Mouse (Mus musculus): Measurements from ENCODE around the gene Fank1. TPM values are rescaled to one million over a fixed set of nuclear protein-coding genes. Genes with fewer than 3 reads are reported as not detected.

Fank1 gene
- polyA plus RNA-seq (2014; fragmentation: Nextera tagmentation; extraction: Ambion mirVana), result 4.2 and 4.5 TPM in 2 replicates

DNA sequence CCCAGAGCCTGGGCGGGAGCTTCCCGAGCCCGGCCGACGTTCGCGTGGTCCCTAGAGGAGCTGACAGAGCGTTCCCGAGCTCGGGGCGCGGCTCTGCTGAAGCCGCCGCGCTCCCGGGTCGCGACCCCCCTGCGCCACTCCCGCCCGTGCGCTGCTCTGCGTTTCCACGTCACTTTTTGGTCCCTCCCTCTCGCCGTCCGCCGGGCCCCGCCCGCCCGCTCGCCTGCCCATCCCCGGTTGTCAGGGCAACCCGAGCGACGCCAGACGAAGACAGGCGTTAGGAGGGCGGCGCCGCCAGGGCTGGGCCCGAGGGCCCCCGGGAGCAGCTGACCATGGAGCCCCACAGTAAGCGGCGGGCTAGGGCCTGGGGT lies at the start of gene Fank1:
Gene Fank1 (plus strand): TSS at position 236 of the 371 bp plus-strand sequence.
- H3K27me3 ChIP-seq (replicated peaks; ENCODE audit: control insufficient read depth, insufficient read depth, low read length), result no peaks in the 10 kb centered on the region
- ATAC-seq (peak; percentile 95), DNase-seq (ENCODE audit: low spot score) (peak; percentile 91)
- 0% methylated on average over 31 of the region's 45 CpGs for WGBS
- no peaks in the 10 kb centered on the region for H3K9me3 ChIP-seq (replicated peaks; ENCODE audit: control insufficient read depth, low read length)
- H3K4me1 ChIP-seq (ENCODE audit: control insufficient read depth, insufficient read depth, low read length), result peaks cover 10% of the 10 kb centered on the region; the same call in 1 of the 2 replicates
- H3K4me3 ChIP-seq (ENCODE audit: low read depth, low read length), result peak within 1 kb of the TSS; percentile 84
- H3K36me3 ChIP-seq (ENCODE audit: control insufficient read depth, insufficient read depth, low read length), result no peaks in the 10 kb centered on the region
- H3K27ac ChIP-seq (ENCODE audit: low read depth, low read length), result no peak within 1 kb of the TSS
- H3K4me2 ChIP-seq (ENCODE audit: low read length), result peak within 1 kb of the TSS; percentile 84
- H3K9ac ChIP-seq (ENCODE audit: low read length), result peak within 1 kb of the TSS; percentile 80

DNA sequence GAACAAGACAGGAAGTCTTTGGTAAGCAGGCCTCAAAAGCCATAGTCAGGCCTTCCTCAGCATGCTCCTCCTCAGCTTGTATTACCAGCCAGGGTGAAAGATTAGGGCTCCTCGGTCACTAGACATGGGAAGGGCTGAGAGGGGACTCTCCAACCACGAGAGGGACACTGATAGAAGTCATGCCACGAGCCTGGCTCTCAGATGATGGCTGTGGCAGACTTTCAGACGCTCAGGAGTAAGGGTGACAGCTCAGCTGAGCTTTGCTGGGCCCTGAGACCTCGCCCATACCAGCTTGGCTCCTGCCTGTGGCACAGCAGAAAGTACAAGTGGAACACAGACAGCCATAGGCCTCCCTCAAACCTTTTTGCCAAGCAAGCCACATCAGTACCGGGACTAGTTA lies 49.6 kb upstream of the Fank1 start:
- no peaks in the 10 kb centered on the region for H3K9me3 ChIP-seq (replicated peaks; ENCODE audit: control insufficient read depth, low read length)
- peaks cover 48% of the 10 kb centered on the region for H3K36me3 ChIP-seq (ENCODE audit: control insufficient read depth, insufficient read depth, low read length)
- H3K4me2 ChIP-seq (ENCODE audit: low read length), result no peak overlapping the region
- ATAC-seq (no peak), DNase-seq (ENCODE audit: low spot score) (no peak)
- H3K27ac ChIP-seq (ENCODE audit: low read depth, low read length), result no peak overlapping the region
- no peak overlapping the region for H3K4me3 ChIP-seq (ENCODE audit: low read depth, low read length)
- H3K4me1 ChIP-seq (ENCODE audit: control insufficient read depth, insufficient read depth, low read length), result 0 out of 2 replicates have a peak, but pooled peaks cover 3% of the 10 kb centered on the region
- no peak overlapping the region for H3K9ac ChIP-seq (ENCODE audit: low read length)
- no peaks in the 10 kb centered on the region for H3K27me3 ChIP-seq (replicated peaks; ENCODE audit: control insufficient read depth, insufficient read depth, low read length)
- WGBS, result 88% methylated on average over 6 of the region's 6 CpGs

- H3K9me3 ChIP-seq (replicated peaks; ENCODE audit: control insufficient read depth, low read length), result no peaks in the 10 kb centered on the region
- no peak overlapping the region for H3K27ac ChIP-seq (ENCODE audit: low read depth, low read length)
- ATAC-seq (no peak), DNase-seq (ENCODE audit: low spot score) (no peak)
- H3K4me3 ChIP-seq (ENCODE audit: low read depth, low read length), result no peak overlapping the region
- no peak overlapping the region; the same call in 1 of the 2 replicates for H3K9ac ChIP-seq (ENCODE audit: low read length)
- no peaks in the 10 kb centered on the region for H3K27me3 ChIP-seq (replicated peaks; ENCODE audit: control insufficient read depth, insufficient read depth, low read length)
- H3K4me2 ChIP-seq (ENCODE audit: low read length), result no peak overlapping the region
- WGBS, result 80% methylated on average over 5 of the region's 5 CpGs
- H3K36me3 ChIP-seq (ENCODE audit: control insufficient read depth, insufficient read depth, low read length), result peaks cover 43% of the 10 kb centered on the region
- H3K4me1 ChIP-seq (ENCODE audit: control insufficient read depth, insufficient read depth, low read length), result 0 out of 2 replicates have a peak, but pooled peaks cover 5% of the 10 kb centered on the region
Observed at GRCm38 (mm10) chr7:133729351-133729750, 47.3 kb upstream of the Fank1 start.

GRCm38 (mm10) chr7:133730324-133731191 lies 46.1 kb upstream of the Fank1 start:
- Histone ChIP-seq H3K4me2 (ENCODE audit: low read length) (no peak overlapping the region), H3K27me3 (replicated peaks; ENCODE audit: control insufficient read depth, insufficient read depth, low read length) (no peaks in the 10 kb centered on the region), H3K4me1 (ENCODE audit: control insufficient read depth, insufficient read depth, low read length) (0 out of 2 replicates have a peak, but pooled peaks cover 2% of the 10 kb centered on the region), H3K36me3 (ENCODE audit: control insufficient read depth, insufficient read depth, low read length) (peaks cover 37% of the 10 kb centered on the region), H3K4me3 (ENCODE audit: low read depth, low read length) (no peak overlapping the region), H3K9ac (ENCODE audit: low read length) (no peak overlapping the region), H3K9me3 (replicated peaks; ENCODE audit: control insufficient read depth, low read length) (no peaks in the 10 kb centered on the region), H3K27ac (ENCODE audit: low read depth, low read length) (no peak overlapping the region)
- no peak for ATAC-seq
- WGBS, result 90% methylated on average over 11 of the region's 11 CpGs
- no peak for DNase-seq (ENCODE audit: low spot score)

- H3K27me3 ChIP-seq (replicated peaks; ENCODE audit: control insufficient read depth, insufficient read depth, low read length), result no peaks in the 10 kb centered on the region
- 50% methylated on average over 4 of the region's 4 CpGs for WGBS
- H3K27ac ChIP-seq (ENCODE audit: low read depth, low read length), result peak overlapping the region; percentile 44; the same call in 1 of the 2 replicates
- H3K4me2 ChIP-seq (ENCODE audit: low read length), result no peak overlapping the region
- H3K36me3 ChIP-seq (ENCODE audit: control insufficient read depth, insufficient read depth, low read length), result peaks cover 40% of the 10 kb centered on the region
- H3K4me1 ChIP-seq (ENCODE audit: control insufficient read depth, insufficient read depth, low read length), result 0 out of 2 replicates have a peak, but pooled peaks cover 2% of the 10 kb centered on the region
- no peak overlapping the region for H3K9ac ChIP-seq (ENCODE audit: low read length)
- no peak overlapping the region for H3K4me3 ChIP-seq (ENCODE audit: low read depth, low read length)
- no peak for ATAC-seq
- H3K9me3 ChIP-seq (replicated peaks; ENCODE audit: control insufficient read depth, low read length), result no peaks in the 10 kb centered on the region
- peak; percentile 44 for DNase-seq (ENCODE audit: low spot score)
Observed at GRCm38 (mm10) chr7:133731971-133732645, 44.6 kb upstream of the Fank1 start.

GRCm38 (mm10) chr7:133740558-133740957 lies 36.1 kb upstream of the Fank1 start:
- Histone ChIP-seq H3K9ac (ENCODE audit: low read length) (no peak overlapping the region), H3K27me3 (replicated peaks; ENCODE audit: control insufficient read depth, insufficient read depth, low read length) (no peaks in the 10 kb centered on the region), H3K36me3 (ENCODE audit: control insufficient read depth, insufficient read depth, low read length) (peaks cover 45% of the 10 kb centered on the region), H3K4me3 (ENCODE audit: low read depth, low read length) (no peak overlapping the region), H3K4me1 (ENCODE audit: control insufficient read depth, insufficient read depth, low read length) (peaks cover 9% of the 10 kb centered on the region; the same call in 1 of the 2 replicates), H3K9me3 (replicated peaks; ENCODE audit: control insufficient read depth, low read length) (no peaks in the 10 kb centered on the region), H3K4me2 (ENCODE audit: low read length) (no peak overlapping the region), H3K27ac (ENCODE audit: low read depth, low read length) (no peak overlapping the region)
- no peak for ATAC-seq
- DNase-seq (ENCODE audit: low spot score), result no peak
- WGBS, result 96% methylated on average over 7 of the region's 7 CpGs

GRCm38 (mm10) chr7:133742530-133743325 lies 33.9 kb upstream of the Fank1 start:
- Histone ChIP-seq H3K4me2 (ENCODE audit: low read length) (no peak overlapping the region), H3K36me3 (ENCODE audit: control insufficient read depth, insufficient read depth, low read length) (peaks cover 45% of the 10 kb centered on the region), H3K4me1 (ENCODE audit: control insufficient read depth, insufficient read depth, low read length) (peaks cover 9% of the 10 kb centered on the region; the same call in 1 of the 2 replicates), H3K27ac (ENCODE audit: low read depth, low read length) (no peak overlapping the region), H3K9me3 (replicated peaks; ENCODE audit: control insufficient read depth, low read length) (no peaks in the 10 kb centered on the region), H3K4me3 (ENCODE audit: low read depth, low read length) (no peak overlapping the region), H3K9ac (ENCODE audit: low read length) (no peak overlapping the region), H3K27me3 (replicated peaks; ENCODE audit: control insufficient read depth, insufficient read depth, low read length) (no peaks in the 10 kb centered on the region)
- 86% methylated on average over 12 of the region's 12 CpGs for WGBS
- DNase-seq (ENCODE audit: low spot score) (no peak), ATAC-seq (no peak)

- H3K27ac ChIP-seq (ENCODE audit: low read depth, low read length), result no peak overlapping the region; the same call in 1 of the 2 replicates
- H3K4me1 ChIP-seq (ENCODE audit: control insufficient read depth, insufficient read depth, low read length), result peaks cover 9% of the 10 kb centered on the region; the same call in 1 of the 2 replicates
- H3K4me2 ChIP-seq (ENCODE audit: low read length), result no peak overlapping the region
- H3K36me3 ChIP-seq (ENCODE audit: control insufficient read depth, insufficient read depth, low read length), result peaks cover 52% of the 10 kb centered on the region
- H3K9ac ChIP-seq (ENCODE audit: low read length), result no peak overlapping the region
- 42% methylated on average over 4 of the region's 4 CpGs for WGBS
- no peaks in the 10 kb centered on the region for H3K27me3 ChIP-seq (replicated peaks; ENCODE audit: control insufficient read depth, insufficient read depth, low read length)
- no peaks in the 10 kb centered on the region for H3K9me3 ChIP-seq (replicated peaks; ENCODE audit: control insufficient read depth, low read length)
- DNase-seq (ENCODE audit: low spot score) (peak; percentile 73), ATAC-seq (no peak)
- H3K4me3 ChIP-seq (ENCODE audit: low read depth, low read length), result no peak overlapping the region
Observed at GRCm38 (mm10) chr7:133743611-133744010, 33.0 kb upstream of the Fank1 start.
